Mouse (Mus musculus) intestine, embryonic 16.5 days (tissue): ENCODE data around the gene Disc1. TPM values are rescaled to one million over a fixed set of nuclear protein-coding genes. Genes with fewer than 3 reads are reported as not detected.

Source experiments
- ATAC-seq: fragments of 200-750 bp; cut with Nextera tagmentation; 2 replicates; pipeline ENCODE4 v1.8.0; 2017; ENCODE audit warnings: moderate TSS enrichment, moderate library complexity
- H3K27ac ChIP-seq: fragments of 300-500 bp; sonication (generic); 2 replicates; pipeline ENCODE4 v1.5.1; 2014; ENCODE audit warnings: mild to moderate bottlenecking, low read length
- H3K27me3 ChIP-seq: fragments of 300-500 bp; sonication (generic); replicated peaks from 2 replicates; pipeline ENCODE4 v1.6.1; 2014; ENCODE audit warnings: low read length, control low read depth, mixed read lengths; ENCODE audit not compliant: control insufficient read depth, insufficient read depth
- H3K36me3 ChIP-seq: fragments of 300-500 bp; sonication (generic); 2 replicates; pipeline ENCODE4 v1.6.1; 2014; ENCODE audit warnings: low read length, control low read depth; ENCODE audit not compliant: control insufficient read depth, insufficient read depth
- H3K4me1 ChIP-seq: fragments of 300-500 bp; sonication (generic); 2 replicates; pipeline ENCODE4 v1.6.1; 2014; ENCODE audit warnings: low read length, control low read depth, mixed read lengths; ENCODE audit not compliant: control insufficient read depth, insufficient read depth
- H3K4me2 ChIP-seq: fragments of 300-500 bp; sonication (generic); 2 replicates; pipeline ENCODE4 v1.6.1; 2014; ENCODE audit warnings: low read depth, low read length, control low read depth
- H3K4me3 ChIP-seq: fragments of 300-500 bp; sonication (generic); 2 replicates; pipeline ENCODE4 v1.5.1; 2014; ENCODE audit warnings: mild to moderate bottlenecking, low read length
- H3K9ac ChIP-seq: fragments of 300-500 bp; sonication (generic); 2 replicates; pipeline ENCODE4 v1.6.1; 2014; ENCODE audit warnings: low read depth, low read length
- H3K9me3 ChIP-seq: fragments of 300-500 bp; sonication (generic); 2 replicates; pipeline ENCODE4 v1.6.1; 2016; ENCODE audit warnings: low read length, control low read depth; ENCODE audit not compliant: control insufficient read depth
- WGBS: fragments of 180-500 bp; shearing (Covaris S2); extraction: QIAGEN DNeasy Blood & Tissue Kit; methylation state at CpG from one replicate; pipeline ENCODE4 v1.1.7; 2014; 5-methylcytosine and 5-hydroxymethylcytosine counted together
- polyA plus RNA-seq: library from polyadenylated mRNA; unstranded; fragments of >200 nt; fragmentation: Nextera tagmentation; extraction: Ambion mirVana; gene quantifications from 2 replicates; pipeline ENCODE4 v1.2.1, GENCODE M21; 2015

The Disc1 gene
- polyA plus RNA-seq, 1 experiment from 2014 or later = 1.7 TPM

DNA sequence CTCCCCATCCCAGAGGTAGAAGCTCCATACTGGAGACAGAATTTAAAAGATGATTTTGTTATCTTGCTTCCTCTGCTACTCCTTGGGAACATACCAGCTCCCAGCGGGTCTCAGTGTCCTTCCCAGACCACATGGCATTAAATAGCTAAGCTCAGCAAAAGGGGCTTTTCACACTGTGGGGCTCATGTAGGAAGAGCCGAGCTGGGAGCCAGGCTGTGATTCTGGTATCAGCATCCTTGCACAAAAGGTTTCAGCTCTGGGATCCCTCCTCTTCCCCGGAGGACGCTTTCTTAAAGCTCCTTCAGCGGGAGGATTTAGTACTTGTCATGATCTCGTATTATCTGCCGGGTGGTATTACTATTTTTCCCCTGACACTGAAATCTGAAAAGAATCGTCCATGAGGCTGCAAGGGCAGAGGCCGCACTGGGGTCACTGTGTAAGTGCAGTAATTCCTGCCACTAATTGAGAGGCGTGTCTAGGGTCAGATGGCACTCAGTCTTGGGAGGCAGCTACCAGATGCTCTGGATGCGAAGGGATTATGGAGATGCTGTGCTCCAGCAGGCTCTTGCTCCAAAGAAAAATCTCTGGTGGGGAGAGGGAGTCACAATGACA, 223.2 kb downstream of the Disc1 start:
- no peak overlapping the region for H3K27ac ChIP-seq
- H3K36me3 ChIP-seq = no peaks in the 10 kb centered on the region
- 33% methylated on average over 11 of the region's 11 CpGs for WGBS
- ATAC-seq = no peak
- H3K4me1 ChIP-seq = peaks cover under 1% of the 10 kb centered on the region; the same call in 1 of the 2 replicates
- no peak overlapping the region for H3K4me2 ChIP-seq
- no peak overlapping the region for H3K4me3 ChIP-seq
- no peaks in the 10 kb centered on the region for H3K9me3 ChIP-seq
- no peaks in the 10 kb centered on the region for H3K27me3 ChIP-seq
- no peak overlapping the region for H3K9ac ChIP-seq

DNA sequence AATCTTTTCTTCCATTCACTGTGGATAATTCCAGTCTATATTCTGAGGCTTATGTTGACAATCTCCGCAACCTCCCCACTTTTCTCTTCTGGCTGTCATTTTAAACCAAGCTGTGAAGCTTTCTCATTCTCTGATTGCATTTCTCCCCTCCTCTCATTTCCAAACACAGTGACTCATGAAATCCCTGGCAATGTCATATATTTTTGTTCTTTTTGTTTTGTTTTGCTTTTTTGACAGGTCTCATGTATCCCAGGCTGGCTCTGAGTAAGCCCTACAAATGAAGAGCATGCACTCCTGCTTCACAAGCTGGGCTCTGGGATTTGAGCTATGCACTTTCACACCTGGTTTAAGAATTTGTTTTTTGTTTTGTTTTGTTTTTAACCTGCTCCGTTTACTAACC, 225.2 kb downstream of the Disc1 start:
- Histone ChIP-seq H3K9me3 (no peaks in the 10 kb centered on the region), H3K4me2 (no peak overlapping the region), H3K27me3 (no peaks in the 10 kb centered on the region), H3K9ac (no peak overlapping the region), H3K27ac (no peak overlapping the region), H3K4me1 (no peaks in the 10 kb centered on the region), H3K36me3 (no peaks in the 10 kb centered on the region), H3K4me3 (no peak overlapping the region)
- 91% methylated on average over 2 of the region's 2 CpGs for WGBS
- no peak for ATAC-seq

DNA sequence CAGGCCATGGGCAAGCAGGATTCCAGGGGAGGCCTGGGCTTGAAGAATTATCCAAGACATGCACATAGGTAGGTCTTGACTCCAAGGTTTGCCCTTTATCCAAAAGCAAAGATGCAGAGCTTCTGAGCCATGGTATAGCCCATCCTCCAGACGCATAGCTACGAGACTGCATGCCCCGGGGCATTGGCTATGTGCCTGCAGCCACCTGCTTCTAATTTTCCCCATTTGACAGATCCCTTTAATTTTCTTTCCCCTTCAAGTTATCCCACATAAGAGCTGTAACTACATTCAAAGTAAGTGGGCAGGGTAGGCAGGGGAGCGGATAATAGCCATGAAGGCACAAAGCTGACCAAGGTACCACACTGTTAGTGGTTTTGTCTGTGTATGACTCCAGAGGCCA, 225.9 kb downstream of the Disc1 start:
- H3K9me3 ChIP-seq = no peaks in the 10 kb centered on the region
- H3K4me3 ChIP-seq = no peak overlapping the region
- no peaks in the 10 kb centered on the region for H3K27me3 ChIP-seq
- H3K9ac ChIP-seq = no peak overlapping the region
- H3K4me2 ChIP-seq = no peak overlapping the region
- H3K27ac ChIP-seq = no peak overlapping the region
- WGBS = 85% methylated on average over 4 of the region's 4 CpGs
- H3K4me1 ChIP-seq = no peaks in the 10 kb centered on the region
- H3K36me3 ChIP-seq = no peaks in the 10 kb centered on the region
- ATAC-seq = no peak

DNA sequence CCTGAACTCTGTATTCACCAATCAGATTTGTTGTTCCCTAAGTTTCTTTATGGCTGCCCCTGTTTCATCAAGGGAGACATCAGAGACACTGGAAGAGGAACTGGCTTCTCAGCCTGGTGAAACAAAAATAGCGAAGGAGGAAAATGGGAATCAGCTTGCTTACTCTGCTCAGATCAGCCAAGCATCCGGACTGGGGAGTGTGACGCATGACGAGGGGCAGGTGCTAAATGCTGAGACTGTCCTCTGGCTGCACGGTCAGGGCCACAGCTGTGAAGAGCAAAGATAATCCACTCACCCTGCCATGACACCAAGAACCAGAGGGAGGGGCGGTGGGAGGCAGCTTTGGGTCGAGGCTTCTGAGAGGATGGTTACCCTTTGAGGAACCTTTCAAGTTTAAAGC, 228.5 kb downstream of the Disc1 start:
- 32% methylated on average over 7 of the region's 7 CpGs for WGBS
- no peaks in the 10 kb centered on the region for H3K36me3 ChIP-seq
- ATAC-seq = no peak; the same call in 1 of the 2 replicates
- H3K4me3 ChIP-seq = no peak overlapping the region
- 0 out of 2 replicates have a peak, but pooled peaks cover 11% of the 10 kb centered on the region for H3K4me1 ChIP-seq
- H3K27me3 ChIP-seq = no peaks in the 10 kb centered on the region
- no peak overlapping the region for H3K9ac ChIP-seq
- H3K27ac ChIP-seq = no peak overlapping the region
- H3K9me3 ChIP-seq = no peaks in the 10 kb centered on the region
- no peak overlapping the region for H3K4me2 ChIP-seq

DNA sequence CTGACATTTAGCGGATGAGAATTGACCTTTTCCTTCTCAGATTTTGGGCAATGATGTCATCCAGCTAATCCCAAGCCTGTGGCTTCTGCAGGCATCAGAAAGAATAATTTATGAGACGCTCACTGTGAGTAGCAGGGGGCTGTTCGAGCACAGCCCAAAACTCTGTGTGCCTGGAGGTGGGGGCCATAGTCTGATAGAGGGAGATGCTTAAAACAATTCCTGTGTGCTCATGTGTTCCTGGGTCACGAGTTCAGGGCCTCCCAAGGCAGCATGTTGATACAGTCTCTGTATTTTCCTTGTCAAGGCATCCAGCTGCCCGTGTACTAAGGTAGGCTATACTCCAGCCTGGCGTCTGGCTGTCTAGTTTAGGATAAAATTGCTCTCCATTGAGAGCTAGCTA, 229.5 kb downstream of the Disc1 start:
- Histone ChIP-seq H3K27me3 (no peaks in the 10 kb centered on the region), H3K4me1 (peaks cover 19% of the 10 kb centered on the region; the same call in 1 of the 2 replicates), H3K4me3 (no peak overlapping the region), H3K4me2 (no peak overlapping the region), H3K27ac (no peak overlapping the region), H3K36me3 (no peaks in the 10 kb centered on the region), H3K9me3 (no peaks in the 10 kb centered on the region), H3K9ac (no peak overlapping the region)
- no peak for ATAC-seq
- WGBS = 67% methylated on average over 6 of the region's 6 CpGs

DNA sequence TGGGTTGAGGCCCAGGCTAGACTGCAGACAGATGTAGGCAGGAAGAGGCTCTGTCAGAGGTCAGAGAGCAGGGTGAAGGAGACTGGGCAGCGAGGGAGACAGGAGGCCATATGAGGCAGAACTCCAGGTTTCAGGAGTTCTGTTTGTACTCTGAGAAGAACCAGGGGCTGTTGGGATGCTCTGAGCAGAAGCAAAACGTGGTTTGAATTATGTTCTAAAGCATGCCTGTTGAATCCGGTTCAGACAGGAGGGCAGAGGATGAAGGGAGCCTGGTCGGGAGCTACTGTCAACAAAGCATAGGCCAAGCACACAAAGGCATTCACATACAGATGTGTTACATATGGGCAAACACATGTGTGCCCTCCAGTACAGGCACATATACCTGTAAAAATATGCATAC, 230.9 kb downstream of the Disc1 start:
- Histone ChIP-seq H3K4me1 (peaks cover 21% of the 10 kb centered on the region; the same call in 1 of the 2 replicates), H3K9ac (no peak overlapping the region), H3K4me2 (no peak overlapping the region), H3K9me3 (no peaks in the 10 kb centered on the region), H3K4me3 (no peak overlapping the region), H3K27me3 (no peaks in the 10 kb centered on the region), H3K36me3 (no peaks in the 10 kb centered on the region), H3K27ac (no peak overlapping the region)
- no peak for ATAC-seq
- whole genome bisulfite sequencing = 46% methylated on average over 4 of the region's 4 CpGs

DNA sequence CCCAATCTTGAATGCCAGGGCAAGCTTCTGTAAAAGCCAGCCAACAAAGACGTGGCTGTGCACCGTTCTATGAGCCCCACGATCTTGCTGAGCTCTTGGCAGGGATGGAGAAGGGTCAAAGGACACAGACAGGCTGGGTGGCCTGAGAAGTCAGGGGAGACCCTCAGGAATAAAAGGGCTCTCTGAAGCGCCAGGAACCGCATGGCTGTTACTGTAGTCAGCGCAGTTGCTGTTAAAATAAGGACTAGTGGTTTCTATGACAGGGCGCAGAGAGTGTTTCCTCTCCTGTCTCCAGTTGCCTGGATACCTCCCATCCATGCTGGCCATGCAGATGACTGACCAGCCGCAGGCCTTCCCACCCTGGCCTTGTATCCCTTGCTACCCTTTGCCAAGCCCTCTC, 231.4 kb downstream of the Disc1 start:
- WGBS = 72% methylated on average over 8 of the region's 8 CpGs
- no peak overlapping the region for H3K4me2 ChIP-seq
- no peak overlapping the region for H3K27ac ChIP-seq
- no peaks in the 10 kb centered on the region for H3K27me3 ChIP-seq
- H3K4me1 ChIP-seq = peaks cover 21% of the 10 kb centered on the region; the same call in 1 of the 2 replicates
- no peaks in the 10 kb centered on the region for H3K36me3 ChIP-seq
- H3K4me3 ChIP-seq = no peak overlapping the region
- no peak overlapping the region for H3K9ac ChIP-seq
- ATAC-seq = no peak
- no peaks in the 10 kb centered on the region for H3K9me3 ChIP-seq

DNA sequence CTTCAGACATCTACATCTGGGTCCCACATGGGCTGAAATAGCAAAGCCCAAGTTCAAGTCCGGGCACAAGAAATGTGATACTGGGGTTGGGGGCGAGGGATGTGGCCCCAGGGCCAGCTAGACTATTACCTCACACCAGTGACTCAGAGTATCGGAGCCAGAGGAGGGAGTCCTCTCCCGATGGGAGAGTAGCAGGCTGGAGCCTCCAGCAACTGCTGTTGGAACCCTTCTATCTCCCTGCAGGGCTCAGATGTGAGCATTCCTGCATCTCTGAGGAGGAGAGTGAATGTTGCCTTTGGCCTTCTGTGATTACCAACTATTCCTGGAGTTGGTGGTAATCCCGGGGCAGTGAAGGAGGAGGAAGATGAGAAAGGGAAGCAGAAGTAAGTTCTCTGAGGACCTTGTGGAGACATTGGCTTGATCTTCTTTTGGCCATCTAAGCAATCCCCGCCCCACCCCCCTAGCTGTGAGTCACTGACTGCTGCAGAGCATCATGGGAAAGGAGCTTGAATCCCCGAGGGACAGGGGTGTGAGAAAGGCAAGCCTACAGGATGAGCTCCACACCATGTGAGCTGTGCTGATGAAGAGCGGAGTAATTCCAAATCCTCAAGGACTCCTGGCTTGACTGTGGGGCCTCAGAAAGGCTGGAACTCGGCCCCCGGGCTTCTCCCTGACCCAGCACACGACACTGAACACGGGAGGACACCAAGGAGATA, 232.1 kb downstream of the Disc1 start:
- WGBS = 72% methylated on average over 12 of the region's 12 CpGs
- Histone ChIP-seq H3K27me3 (no peaks in the 10 kb centered on the region), H3K9me3 (no peaks in the 10 kb centered on the region), H3K4me3 (no peak overlapping the region), H3K36me3 (no peaks in the 10 kb centered on the region), H3K4me2 (no peak overlapping the region), H3K4me1 (peaks cover 22% of the 10 kb centered on the region), H3K9ac (no peak overlapping the region), H3K27ac (no peak overlapping the region)
- ATAC-seq = no peak

DNA sequence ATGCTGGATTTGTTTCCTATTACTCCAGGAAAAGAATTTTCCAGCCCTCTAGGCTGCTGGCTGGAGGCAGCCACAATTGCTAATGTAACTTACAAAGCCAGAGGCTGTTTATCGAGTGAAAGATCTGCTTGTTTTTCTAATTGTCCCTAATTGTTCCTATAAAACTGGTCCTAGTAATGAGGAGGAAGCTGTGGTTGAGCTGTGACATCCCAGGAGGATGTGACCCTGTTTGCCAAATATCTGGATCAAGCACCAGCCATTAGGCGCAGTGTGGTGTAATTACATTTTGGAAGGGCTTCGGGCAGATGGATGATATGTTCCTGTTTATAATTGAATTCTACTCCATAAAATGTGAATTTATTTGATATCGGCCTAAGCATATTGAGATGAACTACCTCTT, 233.3 kb downstream of the Disc1 start:
- Histone ChIP-seq H3K4me3 (no peak overlapping the region), H3K27me3 (no peaks in the 10 kb centered on the region), H3K36me3 (no peaks in the 10 kb centered on the region), H3K4me2 (no peak overlapping the region), H3K9ac (no peak overlapping the region), H3K9me3 (no peaks in the 10 kb centered on the region), H3K27ac (no peak overlapping the region), H3K4me1 (peaks cover 32% of the 10 kb centered on the region)
- ATAC-seq = no peak
- 68% methylated on average over 4 of the region's 4 CpGs for WGBS
